Mouse (Mus musculus): ENCODE measurements around the gene Rasgef1c. TPM values are rescaled to one million over a fixed set of nuclear protein-coding genes. Genes with fewer than 3 reads are reported as not detected.

The Rasgef1c gene
- polyA plus RNA-seq, 1 experiment from 2014 or later = 4.6 TPM

GRCm38 (mm10) chr11:50026521-50027090, 125.0 kb downstream of the Rasgef1c start:
- H3K9ac ChIP-seq (ENCODE audit: low read depth, low read length) = peak overlapping the region; percentile 98
- DNase-seq (ENCODE audit: low spot score) (peak; percentile 18), ATAC-seq (ENCODE audit: low FRiP score) (no peak)
- H3K4me1 ChIP-seq (replicated peaks; ENCODE audit: control insufficient read depth, insufficient read depth, low read length) = no peaks in the 10 kb centered on the region; the same call in none of the 2 replicates
- H3K36me3 ChIP-seq (ENCODE audit: control insufficient read depth, insufficient read depth, low read length) = no peaks in the 10 kb centered on the region
- no peaks in the 10 kb centered on the region for H3K9me3 ChIP-seq (ENCODE audit: control insufficient read depth, low read length)
- no peak overlapping the region for H3K27ac ChIP-seq (ENCODE audit: low read depth, low read length)
- H3K27me3 ChIP-seq (ENCODE audit: control insufficient read depth, insufficient read depth, low read length) = no peaks in the 10 kb centered on the region; the same call in 1 of the 2 replicates
- peak overlapping the region; percentile 54 for H3K4me2 ChIP-seq (replicated peaks; ENCODE audit: low read depth, low read length)
- peak overlapping the region; percentile 95 for H3K4me3 ChIP-seq (ENCODE audit: low read depth, low read length)
- 44% methylated on average over 3 of the region's 3 CpGs for WGBS

DNA sequence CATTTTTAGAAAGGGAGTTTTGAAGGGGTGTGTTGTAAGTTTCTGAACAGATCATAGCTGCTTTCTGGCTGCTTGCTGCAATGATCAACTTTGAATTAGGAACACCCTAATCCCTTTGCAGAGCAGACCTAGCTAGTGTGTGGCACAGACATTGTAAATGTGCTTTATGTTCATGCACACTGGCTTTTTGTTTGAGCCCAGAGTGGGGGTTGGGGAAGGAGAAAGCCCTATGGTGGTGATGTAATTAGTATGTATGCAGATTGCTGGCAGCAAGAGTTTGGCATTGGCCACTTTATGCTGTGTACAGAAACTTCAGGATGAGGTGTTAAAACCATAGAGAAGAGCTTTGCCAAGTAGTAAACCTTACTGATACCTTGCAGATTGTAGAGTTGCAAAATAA, 126.8 kb downstream of the Rasgef1c start:
- DNase-seq (ENCODE audit: low spot score) (peak; percentile 60), ATAC-seq (ENCODE audit: low FRiP score) (no peak)
- Histone ChIP-seq H3K4me3 (ENCODE audit: low read depth, low read length) (no peak overlapping the region), H3K4me2 (replicated peaks; ENCODE audit: low read depth, low read length) (no peak overlapping the region), H3K36me3 (ENCODE audit: control insufficient read depth, insufficient read depth, low read length) (no peaks in the 10 kb centered on the region), H3K4me1 (replicated peaks; ENCODE audit: control insufficient read depth, insufficient read depth, low read length) (no peaks in the 10 kb centered on the region; the same call in none of the 2 replicates), H3K9me3 (ENCODE audit: control insufficient read depth, low read length) (no peaks in the 10 kb centered on the region), H3K27ac (ENCODE audit: low read depth, low read length) (0 out of 2 replicates have a peak overlapping the region, but pooled peaks have one; percentile 18), H3K9ac (ENCODE audit: low read depth, low read length) (no peak overlapping the region), H3K27me3 (ENCODE audit: control insufficient read depth, insufficient read depth, low read length) (no peaks in the 10 kb centered on the region; the same call in 1 of the 2 replicates)

Other genes starting within 250 kb of the Rasgef1c start
- not detected in 2 replicates for gene Scgb3a1, start 238.2 kb upstream of the Rasgef1c start, polyA plus RNA-seq (2014; fragmentation: Nextera tagmentation; extraction: Ambion mirVana)
- 60.5 and 65.3 TPM in 2 replicates for gene Cnot6, start 189.1 kb upstream of the Rasgef1c start, polyA plus RNA-seq (2014; fragmentation: Nextera tagmentation; extraction: Ambion mirVana)
- gene Gfpt2, start 107.7 kb upstream of the Rasgef1c start, polyA plus RNA-seq (2014; fragmentation: Nextera tagmentation; extraction: Ambion mirVana) = 13.0 and 14.5 TPM in 2 replicates
- 49.3 and 52.9 TPM in 2 replicates for gene Mapk9, start 55.1 kb upstream of the Rasgef1c start, polyA plus RNA-seq (2014; fragmentation: Nextera tagmentation; extraction: Ambion mirVana)
- 80.6 and 81.0 TPM in 2 replicates for gene Rnf130, start 123.5 kb downstream of the Rasgef1c start, polyA plus RNA-seq (2014; fragmentation: Nextera tagmentation; extraction: Ambion mirVana)
- gene Tbc1d9b, start 229.6 kb downstream of the Rasgef1c start, polyA plus RNA-seq (2014; fragmentation: Nextera tagmentation; extraction: Ambion mirVana) = 22.0 and 29.3 TPM in 2 replicates